Mouse (Mus musculus) heart, embryonic 10.5 days (tissue): ENCODE measurements around the gene Thrsp. TPM values are rescaled to one million over a fixed set of nuclear protein-coding genes. Genes with fewer than 3 reads are reported as not detected.
A peak's percentile ranks its signal among the peaks of the same experiment; 100 is the strongest.

ENCODE experiments used
- DNase-seq: peaks from one replicate; pipeline ENCODE4 v3.0.0-alpha.2; 2017; ENCODE audit warnings: low spot score
- H3K27ac ChIP-seq: fragments of 300-500 bp; sonication (generic); 2 replicates; pipeline ENCODE4 v1.5.1; 2016; ENCODE audit warnings: mild to moderate bottlenecking
- H3K27me3 ChIP-seq: fragments of 300-500 bp; sonication (generic); 2 replicates; pipeline ENCODE4 v1.6.1; 2016; ENCODE audit warnings: mild to moderate bottlenecking; ENCODE audit not compliant: poor library complexity, insufficient read depth, severe bottlenecking
- H3K36me3 ChIP-seq: fragments of 300-500 bp; sonication (generic); 2 replicates; pipeline ENCODE4 v1.6.1; 2016; ENCODE audit warnings: mild to moderate bottlenecking, moderate library complexity
- H3K4me1 ChIP-seq: fragments of 300-500 bp; sonication (generic); 2 replicates; pipeline ENCODE4 v1.6.1; 2016; ENCODE audit warnings: mild to moderate bottlenecking
- H3K4me3 ChIP-seq: fragments of 300-500 bp; sonication (generic); 2 replicates; pipeline ENCODE4 v1.5.1; 2016; ENCODE audit warnings: mild to moderate bottlenecking, moderate library complexity
- H3K9me3 ChIP-seq: fragments of 300-500 bp; sonication (generic); 2 replicates; pipeline ENCODE4 v1.6.1; 2016; ENCODE audit warnings: mild to moderate bottlenecking, moderate library complexity
- WGBS: fragments of 180-500 bp; shearing (Covaris S2); methylation state at CpG from one replicate; pipeline ENCODE4 v1.1.7; 2016; 5-methylcytosine and 5-hydroxymethylcytosine counted together
- polyA plus RNA-seq: library from polyadenylated mRNA; unstranded; fragments of >200 nt; fragmentation: Nextera tagmentation; extraction: Ambion mirVana; gene quantifications from 2 replicates; pipeline ENCODE4 v1.2.1, GENCODE M21; 2016

Gene Thrsp
- polyA plus RNA-seq, 1 experiment from 2014 or later: 0.43 TPM

- Histone ChIP-seq H3K36me3 (peaks cover 99% of the 10 kb centered on the region), H3K27me3 (no peaks in the 10 kb centered on the region), H3K27ac (no peak overlapping the region), H3K4me3 (no peak overlapping the region), H3K4me1 (no peaks in the 10 kb centered on the region), H3K9me3 (no peaks in the 10 kb centered on the region)
- 90% methylated on average over 7 of the region's 7 CpGs for WGBS
- peak; percentile 41 for DNase-seq
These were observed 31.3 kb downstream of the Thrsp start for GRCm38 (mm10) chr7:97386106-97386805.

GRCm38 (mm10) chr7:97383496-97384132 is 33.9 kb downstream of the Thrsp start:
- peak; percentile 52 for DNase-seq
- Histone ChIP-seq H3K4me1 (no peaks in the 10 kb centered on the region), H3K36me3 (peaks cover 97% of the 10 kb centered on the region), H3K4me3 (no peak overlapping the region), H3K27me3 (no peaks in the 10 kb centered on the region), H3K27ac (no peak overlapping the region), H3K9me3 (no peaks in the 10 kb centered on the region)
- 88% methylated on average over 10 of the region's 10 CpGs for WGBS

GRCm38 (mm10) chr7:97382661-97383060 is 34.9 kb downstream of the Thrsp start:
- Histone ChIP-seq H3K27ac (no peak overlapping the region), H3K9me3 (no peaks in the 10 kb centered on the region), H3K27me3 (no peaks in the 10 kb centered on the region), H3K36me3 (peaks cover 97% of the 10 kb centered on the region), H3K4me1 (no peaks in the 10 kb centered on the region), H3K4me3 (no peak overlapping the region)
- 94% methylated on average over 8 of the region's 8 CpGs for whole genome bisulfite sequencing
- peak; percentile 52 for DNase-seq

GRCm38 (mm10) chr7:97380500-97381123 is 36.9 kb downstream of the Thrsp start:
- Histone ChIP-seq H3K27ac (no peak overlapping the region), H3K9me3 (no peaks in the 10 kb centered on the region), H3K36me3 (peaks cover 93% of the 10 kb centered on the region), H3K4me1 (no peaks in the 10 kb centered on the region), H3K4me3 (no peak overlapping the region), H3K27me3 (no peaks in the 10 kb centered on the region)
- DNase-seq: peak; percentile 53
- WGBS: 92% methylated on average over 5 of the region's 5 CpGs

GRCm38 (mm10) chr7:97379304-97379703 is 38.2 kb downstream of the Thrsp start:
- no peaks in the 10 kb centered on the region for H3K27me3 ChIP-seq
- H3K9me3 ChIP-seq: no peaks in the 10 kb centered on the region
- H3K36me3 ChIP-seq: peaks cover 93% of the 10 kb centered on the region
- 92% methylated on average over 5 of the region's 5 CpGs for WGBS
- no peaks in the 10 kb centered on the region for H3K4me1 ChIP-seq
- DNase-seq: no peak
- no peak overlapping the region for H3K27ac ChIP-seq
- no peak overlapping the region for H3K4me3 ChIP-seq

- peak; percentile 30 for DNase-seq
- no peaks in the 10 kb centered on the region for H3K27me3 ChIP-seq
- no peak overlapping the region for H3K27ac ChIP-seq
- 84% methylated on average over 2 of the region's 2 CpGs for WGBS
- no peak overlapping the region for H3K4me3 ChIP-seq
- H3K36me3 ChIP-seq: peaks cover 69% of the 10 kb centered on the region
- peaks cover 9% of the 10 kb centered on the region for H3K4me1 ChIP-seq
- H3K9me3 ChIP-seq: no peaks in the 10 kb centered on the region
These were observed 41.6 kb downstream of the Thrsp start for GRCm38 (mm10) chr7:97375906-97376305.

GRCm38 (mm10) chr7:97375101-97375500 is 42.4 kb downstream of the Thrsp start:
- Histone ChIP-seq H3K27me3 (no peaks in the 10 kb centered on the region), H3K4me1 (peaks cover 13% of the 10 kb centered on the region), H3K27ac (no peak overlapping the region), H3K36me3 (peaks cover 63% of the 10 kb centered on the region), H3K4me3 (no peak overlapping the region), H3K9me3 (no peaks in the 10 kb centered on the region)
- WGBS: 95% methylated on average over 9 of the region's 9 CpGs
- DNase-seq: no peak

GRCm38 (mm10) chr7:97365887-97366286 is 51.6 kb downstream of the Thrsp start:
- peaks cover 3% of the 10 kb centered on the region for H3K4me1 ChIP-seq
- peak; percentile 13 for DNase-seq
- no peaks in the 10 kb centered on the region for H3K27me3 ChIP-seq
- H3K27ac ChIP-seq: no peak overlapping the region
- H3K36me3 ChIP-seq: no peaks in the 10 kb centered on the region
- 58% methylated on average over 1 of the region's 1 CpGs for WGBS
- H3K9me3 ChIP-seq: no peaks in the 10 kb centered on the region
- H3K4me3 ChIP-seq: no peak overlapping the region

Other genes starting within 250 kb of the Thrsp start
- gene Usp35, start 85.7 kb downstream of the Thrsp start, polyA plus RNA-seq: 1.1 and 2.3 TPM in 2 replicates
- gene Kctd21, start 85.4 kb downstream of the Thrsp start, polyA plus RNA-seq: 4.1 and 4.6 TPM in 2 replicates
- gene Alg8, start 46.1 kb downstream of the Thrsp start, polyA plus RNA-seq: 47.3 and 53.4 TPM in 2 replicates
- 380 and 484 TPM in 2 replicates for gene Ndufc2, start 17.7 kb downstream of the Thrsp start, polyA plus RNA-seq
- 0.47 and 0.87 TPM in 2 replicates for gene Kctd14, start 33.6 kb upstream of the Thrsp start, polyA plus RNA-seq
- 45.6 and 48.5 TPM in 2 replicates for gene Ints4, start 63.2 kb upstream of the Thrsp start, polyA plus RNA-seq
- 30.6 and 32.9 TPM in 2 replicates for gene Aamdc, start 161.8 kb upstream of the Thrsp start, polyA plus RNA-seq
- gene Rsf1, start 162.2 kb upstream of the Thrsp start, polyA plus RNA-seq: 15.8 and 17.7 TPM in 2 replicates